Mouse (Mus musculus) ovary, adult 10 weeks (tissue): ENCODE data around the gene Pla2g5. TPM values are rescaled to one million over a fixed set of nuclear protein-coding genes. Genes with fewer than 3 reads are reported as not detected.

Source experiments
- polyA plus RNA-seq: library from polyadenylated mRNA; stranded (reverse); fragments of 350-450 nt; fragmentation: Illumina TruSeq; extraction: RNeasy Lipid Tissue Mini Kit (QIAGEN cat#74804); gene quantifications from one replicate; pipeline ENCODE4 v1.2.3, GENCODE M21; 2014

Pla2g5 gene
- polyA plus RNA-seq = 11.3 TPM

GRCm38 (mm10) chr4:138863344-138863998 is at the start of gene Pla2g5:
Gene Pla2g5 (minus strand): TSS chr4:138863482.

GRCm38 (mm10) chr4:138877731-138878130 is 14.4 kb upstream of the Pla2g5 start, which contains the start of gene Pla2g2e:
Gene Pla2g2e (plus strand): TSS chr4:138877942.

GRCm38 (mm10) chr4:138873864-138874263 is 10.6 kb upstream of the Pla2g5 start, which contains the start of gene Gm13030:
Gene Gm13030 (minus strand): TSS chr4:138873964.

GRCm38 (mm10) chr4:138775435-138775834 is 87.8 kb downstream of the Pla2g5 start, which contains the start of gene Pla2g2d:
Gene Pla2g2d (plus strand): TSS chr4:138775735.

GRCm38 (mm10) chr4:138757416-138757815 is 105.9 kb downstream of the Pla2g5 start, which contains the start of gene Pla2g2f:
Gene Pla2g2f (minus strand): TSS chr4:138757626.

Other genes starting within 250 kb of the Pla2g5 start
- 0.91 TPM for gene Vwa5b1, start 227.6 kb downstream of the Pla2g5 start, polyA plus RNA-seq
- not detected for gene Pla2g2c, start 138.7 kb downstream of the Pla2g5 start, polyA plus RNA-seq
- 4.1 TPM for gene Ubxn10, start 126.3 kb downstream of the Pla2g5 start, polyA plus RNA-seq
- gene Pla2g2f, start 105.9 kb downstream of the Pla2g5 start, polyA plus RNA-seq = not detected
- 2.7 TPM for gene Pla2g2d, start 87.7 kb downstream of the Pla2g5 start, polyA plus RNA-seq
- not detected for gene Gm13030, start 10.5 kb upstream of the Pla2g5 start, polyA plus RNA-seq
- gene Pla2g2e, start 14.5 kb upstream of the Pla2g5 start, polyA plus RNA-seq = not detected
- 2.6 TPM for gene Otud3, start 50.5 kb upstream of the Pla2g5 start, polyA plus RNA-seq
- gene Rnf186, start 103.6 kb upstream of the Pla2g5 start, polyA plus RNA-seq = not detected
- gene Tmco4, start 109.4 kb upstream of the Pla2g5 start, polyA plus RNA-seq = 0.94 TPM
- gene Htr6, start 212.1 kb upstream of the Pla2g5 start, polyA plus RNA-seq = not detected
- gene Nbl1, start 229.5 kb upstream of the Pla2g5 start, polyA plus RNA-seq = 2.5 TPM